In genomic region chr1:71418467-71418866, GRCm38 (mm10) we compare ENCODE assay signal across 19 mouse cellular contexts. TPM values are rescaled to one million over a fixed set of nuclear protein-coding genes. Genes with fewer than 3 reads are reported as not detected.
DNase-seq lines count a peak whose midpoint lies in the region; ATAC-seq and TF ChIP-seq lines count a peak whose summit lies in the region.
"Had no signal": no experiment of that assay in that cellular context is flagged by ENCODE, and none has a peak within 500 bp of the region (broad histone marks: within the 10 kb centered on the region; RNA-seq: fewer than 3 reads in every experiment).

No protein-coding gene starts in this region.

- no peaks in the 10 kb centered on the region for H3K27me3 ChIP-seq in forebrain, embryonic 14.5 days (replicated peaks; ENCODE audit: control insufficient read depth, insufficient read depth, low read length)
- no peaks in the 10 kb centered on the region for H3K27me3 ChIP-seq in forebrain, embryonic 11.5 days (ENCODE audit: control insufficient read depth, insufficient read depth, low read length)
- H3K27me3 ChIP-seq in intestine, embryonic 16.5 days (replicated peaks; ENCODE audit: control insufficient read depth, insufficient read depth, low read length), result no peaks in the 10 kb centered on the region
- H3K27me3 ChIP-seq: hindbrain, embryonic 15.5 days; megakaryocyte, embryonic 14.5 days had no signal

- no peak for TF ChIP-seq CTCF in brain, embryonic 14.5 days (IDR thresholded peaks at IDR 0.05; ENCODE audit: borderline replicate concordance, extremely low read depth, insufficient read depth, insufficient read length)

- no peak overlapping the region for H3K4me2 ChIP-seq in forebrain, embryonic 14.5 days (ENCODE audit: low read length)
- H3K4me2 ChIP-seq in forebrain, embryonic 11.5 days (ENCODE audit: low read depth, low read length, severe bottlenecking), result no peak overlapping the region
- no peak overlapping the region for H3K4me2 ChIP-seq in intestine, embryonic 16.5 days (ENCODE audit: low read depth, low read length)
- H3K4me2 ChIP-seq: hindbrain, embryonic 15.5 days had no signal

- no peak overlapping the region for H3K9ac ChIP-seq in forebrain, embryonic 14.5 days (ENCODE audit: low read length)
- no peak overlapping the region for H3K9ac ChIP-seq in forebrain, embryonic 11.5 days (ENCODE audit: low read length)
- H3K9ac ChIP-seq in intestine, embryonic 16.5 days (ENCODE audit: low read depth, low read length), result no peak overlapping the region
- H3K9ac ChIP-seq: hindbrain, embryonic 15.5 days; liver, embryonic 14.5 days had no signal

- no peaks in the 10 kb centered on the region for H3K36me3 ChIP-seq in forebrain, embryonic 14.5 days (ENCODE audit: control insufficient read depth, insufficient read depth, low read length)
- H3K36me3 ChIP-seq in forebrain, embryonic 11.5 days (ENCODE audit: control insufficient read depth, insufficient read depth, low read length), result no peaks in the 10 kb centered on the region
- no peaks in the 10 kb centered on the region for H3K36me3 ChIP-seq in intestine, embryonic 16.5 days (ENCODE audit: control insufficient read depth, insufficient read depth, low read length)
- H3K36me3 ChIP-seq: hindbrain, embryonic 15.5 days had no signal

- WGBS in forebrain, embryonic 14.5 days, result 80% methylated on average over 5 of the region's 5 CpGs
- 87% methylated on average over 5 of the region's 5 CpGs for WGBS in forebrain, embryonic 11.5 days
- 85% methylated on average over 5 of the region's 5 CpGs for WGBS in intestine, embryonic 16.5 days

- no peaks in the 10 kb centered on the region for H3K4me1 ChIP-seq in forebrain, embryonic 14.5 days (ENCODE audit: control insufficient read depth, insufficient read depth, low read length)
- no peaks in the 10 kb centered on the region for H3K4me1 ChIP-seq in forebrain, embryonic 11.5 days (replicated peaks; ENCODE audit: control insufficient read depth, insufficient read depth, low read length)
- H3K4me1 ChIP-seq in intestine, embryonic 16.5 days (ENCODE audit: control insufficient read depth, insufficient read depth, low read length), result no peaks in the 10 kb centered on the region
- H3K4me1 ChIP-seq: hindbrain, embryonic 15.5 days; megakaryocyte, embryonic 14.5 days had no signal

- TF ChIP-seq POLR2A in brain, embryonic 14.5 days (IDR thresholded peaks at IDR 0.05; ENCODE audit: borderline replicate concordance, extremely low read depth, insufficient read depth, insufficient read length, poor library complexity, severe bottlenecking), result no peak

- H3K9me3 ChIP-seq in forebrain, embryonic 14.5 days (replicated peaks; ENCODE audit: control insufficient read depth, low read length), result no peaks in the 10 kb centered on the region
- H3K9me3 ChIP-seq in forebrain, embryonic 11.5 days (ENCODE audit: control insufficient read depth, low read length), result no peaks in the 10 kb centered on the region
- no peaks in the 10 kb centered on the region for H3K9me3 ChIP-seq in intestine, embryonic 16.5 days (ENCODE audit: control insufficient read depth, low read length)
- H3K9me3 ChIP-seq: hindbrain, embryonic 15.5 days had no signal

- ATAC-seq in forebrain, embryonic 14.5 days, result no peak; the same call in 1 of the 2 replicates
- ATAC-seq in forebrain, embryonic 11.5 days (replicated peaks; ENCODE audit: low FRiP score), result no peak
- ATAC-seq in intestine, embryonic 16.5 days, result no peak
- ATAC-seq: activated CD4-positive, CD25-positive, alpha-beta regulatory T cell, adult 4 months; lung, postnatal 0 days had no signal

- peak; percentile 49 for DNase-seq in forebrain, embryonic 14.5 days (ENCODE audit: low spot score)
- no peak for DNase-seq in forebrain, embryonic 11.5 days (ENCODE audit: low spot score)
- DNase-seq in brain, embryonic 14.5 days (ENCODE audit: low read depth), result peak; percentile 66
- peak; percentile 34 to 54 for DNase-seq in layer of hippocampus, adult 8-10 months (ENCODE audit: low spot score in 2 of 2)
- peak; percentile 12 for DNase-seq in right cerebral cortex, postnatal 14 days
- no peak for DNase-seq in adrenal gland, postnatal 10 days
- DNase-seq: cerebellum, adult 11-12 months; kidney, adult 18-20 months; kidney, postnatal 14 days; thymus, postnatal 36 days had no signal

- no peak overlapping the region for H3K27ac ChIP-seq in forebrain, embryonic 14.5 days (ENCODE audit: low read depth, low read length)
- H3K27ac ChIP-seq in forebrain, embryonic 11.5 days (ENCODE audit: low read depth, low read length), result no peak overlapping the region
- no peak overlapping the region for H3K27ac ChIP-seq in intestine, embryonic 16.5 days (ENCODE audit: low read length)
- H3K27ac ChIP-seq: hindbrain, embryonic 15.5 days; liver, embryonic 14.5 days; stomach, postnatal 0 days had no signal

- H3K4me3 ChIP-seq in forebrain, embryonic 14.5 days (ENCODE audit: low read depth, low read length), result no peak overlapping the region
- H3K4me3 ChIP-seq in forebrain, embryonic 11.5 days (ENCODE audit: low read depth, low read length), result no peak overlapping the region
- H3K4me3 ChIP-seq in intestine, embryonic 16.5 days (ENCODE audit: low read length), result no peak overlapping the region
- H3K4me3 ChIP-seq: hindbrain, embryonic 15.5 days; megakaryocyte, embryonic 14.5 days had no signal

RNA-seq across cellular contexts. Expression of gene Abca12, which starts 3.8 kb away (rescaled TPM):
- polyA plus RNA-seq in forebrain, embryonic 14.5 days (2014; fragmentation: Nextera tagmentation; extraction: Ambion mirVana), result not detected in 2 replicates
- not detected in 2 replicates for polyA plus RNA-seq in forebrain, embryonic 11.5 days (2014; fragmentation: Nextera tagmentation; extraction: Ambion mirVana)
- polyA plus RNA-seq in brain, embryonic 14.5 days (2012; rRNA removed), result 0.10 and 0.13 TPM in 2 replicates
- total RNA-seq in layer of hippocampus, adult 8-10 months (2022), result under 1 TPM; 0.16 to 0.39 (median 0.19) TPM
- polyA plus RNA-seq in intestine, embryonic 16.5 days (2015; fragmentation: Nextera tagmentation; extraction: Ambion mirVana), result not detected in 2 replicates
- under 1 TPM in 1 of 2 experiments, not detected in 1; 0.03 TPM for total RNA-seq in adrenal gland, postnatal 10 days (2021)
- total RNA-seq: monocyte, adult 5-6 weeks had no signal
- polyA plus RNA-seq: gonadal fat pad, adult 2 months; liver, embryonic 14.5 days; lung, postnatal 0 days had no signal

Comparison
In these comparisons a context has a peak if more than half of its experiments do, and no peak if none do; other contexts are left out.
1. DNase-seq: peak in forebrain, embryonic 14.5 days (single experiment), brain, embryonic 14.5 days (single experiment), layer of hippocampus, adult 8-10 months (2 of 2) and right cerebral cortex, postnatal 14 days (single experiment); none in forebrain, embryonic 11.5 days (single experiment) and adrenal gland, postnatal 10 days (single experiment).